Mouse (Mus musculus) adrenal gland, postnatal 4 days (tissue): Measurements from ENCODE around the gene Gm21961. TPM values are rescaled to one million over a fixed set of nuclear protein-coding genes. Genes with fewer than 3 reads are reported as not detected.
"Not testable (repeated sequence)": the region's sequence is repeated elsewhere in the genome, so short reads cannot be mapped to it uniquely, and the experiment has no call there.

ENCODE experiments used
- DNase-seq, 2 experiments: peaks; one replicate each; pipeline ENCODE4 v3.0.0; 2021 to 2022; ENCODE audit warnings: low spot score in 2 of 2, mixed read lengths in 2 of 2
- long read RNA-seq, 2 experiments: library from polyadenylated mRNA; stranded (forward); transcript quantifications; one replicate each; pipeline ENCODE4 v2.0.0; 2021
- total RNA-seq, 2 experiments: library from RNA; stranded (reverse); gene quantifications; 2 replicates each; pipeline ENCODE4 v1.2.3; 2021

Gm21961 gene
- total RNA-seq, result not detected
- long read RNA-seq, experiment 1, result 0 reads
- long read RNA-seq, experiment 2, result 0 reads

- no peak for DNase-seq
These were observed at the start of gene Gm21961 for GRCm38 (mm10) chr15:65014804-65015203. Gm21961 (minus strand) TSS chr15:65014904.

GRCm38 (mm10) chr15:65041999-65042398, 27.3 kb upstream of the Gm21961 start:
- no peak for DNase-seq

GRCm38 (mm10) chr15:65039216-65039615, 24.5 kb upstream of the Gm21961 start:
- not testable (repeated sequence) for DNase-seq

- no peak for DNase-seq
These were observed 3.3 kb upstream of the Gm21961 start for GRCm38 (mm10) chr15:65017971-65018370.

- DNase-seq, result no peak
These were observed 8.5 kb downstream of the Gm21961 start for GRCm38 (mm10) chr15:65006177-65006576.

- DNase-seq, result no peak
These were observed 20.2 kb downstream of the Gm21961 start for GRCm38 (mm10) chr15:64994498-64994897.

GRCm38 (mm10) chr15:64979976-64980375, 34.7 kb downstream of the Gm21961 start:
- no peak for DNase-seq

GRCm38 (mm10) chr15:64976044-64976805, 38.5 kb downstream of the Gm21961 start:
- no peak for DNase-seq

Other genes starting within 250 kb of the Gm21961 start
- gene Gm21798, start 197.2 kb downstream of the Gm21961 start, total RNA-seq, result not detected